Mouse (Mus musculus) thymus, postnatal 0 days (tissue): ENCODE measurements around the gene Asxl2. TPM values are rescaled to one million over a fixed set of nuclear protein-coding genes. Genes with fewer than 3 reads are reported as not detected.
A peak's percentile ranks its signal among the peaks of the same experiment; 100 is the strongest.
"Not testable (repeated sequence)": the region's sequence is repeated elsewhere in the genome, so short reads cannot be mapped to it uniquely, and the experiment has no call there.

ENCODE experiments used
- DNase-seq: peaks from one replicate; pipeline ENCODE4 v3.0.0-alpha.2; 2015; ENCODE audit warnings: low spot score
- polyA plus RNA-seq: library from polyadenylated mRNA; unstranded; fragments of >200 nt; fragmentation: Nextera tagmentation; extraction: Ambion mirVana; gene quantifications from 2 replicates; pipeline ENCODE4 v1.2.1, GENCODE M21; 2015

The Asxl2 gene
- polyA plus RNA-seq, 1 experiment from 2014 or later: 17.6 TPM

DNA sequence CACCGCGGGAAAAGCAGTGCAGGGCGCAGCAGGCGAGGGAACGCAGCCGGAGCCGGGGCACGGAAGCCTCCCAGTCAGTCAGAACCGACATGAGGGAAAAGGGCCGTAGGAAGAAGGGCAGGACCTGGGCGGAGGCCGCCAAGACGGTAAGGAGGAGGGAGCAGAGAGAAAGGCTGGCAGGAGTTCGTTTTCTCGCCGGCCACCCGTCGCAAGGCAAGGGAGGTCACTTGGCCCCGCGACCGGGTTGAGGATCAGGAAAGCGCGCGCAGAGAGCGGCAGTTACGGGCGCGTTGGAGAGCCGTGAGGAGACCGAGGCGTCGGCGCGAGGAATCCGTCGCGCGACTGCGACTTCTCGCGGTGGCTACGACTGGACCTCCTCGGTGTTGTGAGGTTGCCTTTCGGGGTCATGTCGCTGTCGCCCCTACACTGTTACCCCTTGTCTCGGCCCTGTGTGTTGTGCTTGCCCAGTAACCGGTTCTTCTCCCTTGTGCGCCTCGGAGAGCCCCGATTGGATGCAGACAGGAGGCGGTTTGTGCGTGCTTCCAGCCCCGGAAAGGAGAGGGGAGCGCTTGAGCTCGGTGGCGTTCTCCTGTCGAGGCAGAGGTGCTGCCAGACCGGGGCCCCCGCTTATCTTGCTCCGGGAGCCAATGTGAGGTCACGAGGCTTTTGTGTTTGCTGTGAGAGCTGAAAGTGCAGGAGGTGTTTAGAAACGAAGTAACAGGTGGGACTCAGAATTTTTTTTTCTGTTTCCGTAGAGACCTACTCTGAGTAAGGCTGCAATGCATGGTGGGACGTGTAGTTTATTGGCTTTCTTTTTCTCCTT lies 621 bp downstream of the Asxl2 start:
- peak; percentile 81 for DNase-seq

DNA sequence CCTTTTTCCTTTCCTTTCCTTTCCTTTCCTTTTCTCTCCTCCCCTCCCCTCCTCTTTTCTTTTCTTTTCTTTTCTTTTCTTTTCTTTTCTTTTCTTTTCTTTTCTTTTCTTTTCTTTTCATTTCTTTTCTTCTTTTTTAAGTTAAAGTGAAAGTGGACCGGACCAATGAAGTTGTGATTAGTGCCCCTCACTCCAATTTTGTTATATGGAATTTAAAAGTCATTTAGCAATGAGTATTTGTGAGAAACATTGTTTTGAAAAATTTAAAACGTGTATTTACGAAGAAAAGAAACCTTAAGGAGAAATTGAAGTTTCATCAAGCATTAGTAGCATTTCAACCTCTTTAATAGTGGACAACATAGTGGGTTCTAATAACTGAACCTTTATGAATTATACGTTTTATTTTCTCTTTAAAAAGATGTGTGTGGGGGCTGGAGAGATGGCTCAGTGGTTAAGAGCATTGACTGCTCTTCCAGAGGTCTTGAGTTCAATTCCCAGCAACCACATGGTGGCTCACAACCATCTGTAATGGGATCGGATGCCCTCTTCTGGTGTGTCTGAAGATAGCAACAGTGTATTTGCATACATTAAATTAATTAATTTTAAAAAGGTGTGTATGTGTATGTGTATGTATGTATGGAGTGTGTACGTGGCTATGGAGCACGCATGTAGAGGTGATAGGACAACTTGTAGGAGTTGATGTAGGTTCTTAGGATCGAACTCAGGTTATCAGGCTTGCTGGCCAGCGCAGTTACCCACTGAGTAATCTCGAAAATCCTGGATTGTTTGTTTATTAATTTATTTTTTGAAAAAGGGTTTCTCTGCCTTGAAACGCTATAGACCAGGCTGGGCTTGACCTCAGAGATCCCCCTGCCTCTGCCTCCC lies 1.5 kb downstream of the Asxl2 start:
- DNase-seq: no peak

DNA sequence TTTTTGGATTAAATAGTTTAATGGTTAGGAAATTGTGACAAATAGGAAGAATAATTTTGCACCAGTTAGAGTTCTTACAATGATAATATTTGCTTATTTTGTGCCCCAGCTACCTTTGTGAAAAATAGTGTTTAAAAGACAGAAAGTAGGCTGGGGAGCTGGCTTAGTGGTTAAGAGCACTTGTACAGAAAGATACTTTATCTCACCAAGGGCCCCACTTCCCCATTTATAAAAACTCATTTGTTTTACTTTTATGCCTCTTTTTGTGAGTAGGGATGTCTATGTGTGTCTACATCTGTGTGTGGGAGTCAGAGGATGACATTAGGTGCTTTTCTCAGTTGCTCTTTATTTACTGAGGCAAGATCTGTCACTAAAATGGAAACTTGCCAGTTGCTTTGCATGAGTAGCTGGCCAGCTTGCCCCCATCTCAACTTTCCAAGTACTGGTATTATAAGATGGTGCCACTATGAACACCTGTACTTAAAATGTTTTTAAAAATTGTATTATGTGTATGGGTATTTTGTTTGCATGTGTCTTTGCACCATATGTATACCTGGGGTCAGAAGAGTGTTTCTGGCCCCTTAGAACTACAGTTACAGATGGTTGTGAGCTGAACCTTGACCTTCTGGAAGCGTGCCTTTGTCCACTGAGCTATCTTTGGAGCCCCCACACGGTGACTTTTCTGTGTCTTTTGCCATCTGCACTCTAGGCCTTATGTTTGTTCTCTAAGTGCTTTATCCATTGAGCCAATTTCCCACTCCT lies 3.2 kb downstream of the Asxl2 start:
- DNase-seq: no peak

DNA sequence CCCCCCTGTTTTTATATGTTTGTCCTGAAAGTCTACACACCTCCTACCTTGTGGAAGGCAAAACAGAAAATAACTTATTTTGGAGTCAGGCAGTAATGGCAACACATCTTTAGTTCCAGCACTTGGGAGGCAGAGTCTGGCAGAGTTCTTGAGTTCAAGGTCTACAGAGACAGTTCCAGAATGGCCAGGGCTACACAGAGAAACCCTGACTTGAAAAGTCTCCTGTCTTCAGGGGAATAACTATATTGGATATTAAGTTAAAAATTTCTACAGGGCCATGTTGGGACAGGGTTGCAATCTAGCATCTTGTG lies 3.7 kb downstream of the Asxl2 start:
- no peak for DNase-seq

DNA sequence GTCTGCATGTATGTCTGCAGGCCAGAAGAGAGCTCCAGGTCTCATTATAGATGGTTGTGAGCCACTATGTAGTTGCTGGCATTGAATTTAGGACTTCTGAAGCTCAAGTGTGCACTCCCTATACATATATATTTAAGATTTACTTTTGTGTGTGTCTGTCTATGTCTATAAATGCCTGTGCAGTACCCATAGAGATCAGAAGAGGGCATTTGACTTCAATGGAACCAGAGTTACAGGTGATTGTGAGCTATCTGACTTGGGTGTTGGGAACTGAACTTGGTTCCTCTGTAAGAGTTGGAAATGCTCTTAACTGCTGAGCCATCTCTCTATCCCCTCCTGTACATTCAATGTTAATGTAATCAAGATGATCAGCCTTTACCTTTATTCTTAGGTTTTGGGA lies 4.3 kb downstream of the Asxl2 start:
- DNase-seq: no peak

DNA sequence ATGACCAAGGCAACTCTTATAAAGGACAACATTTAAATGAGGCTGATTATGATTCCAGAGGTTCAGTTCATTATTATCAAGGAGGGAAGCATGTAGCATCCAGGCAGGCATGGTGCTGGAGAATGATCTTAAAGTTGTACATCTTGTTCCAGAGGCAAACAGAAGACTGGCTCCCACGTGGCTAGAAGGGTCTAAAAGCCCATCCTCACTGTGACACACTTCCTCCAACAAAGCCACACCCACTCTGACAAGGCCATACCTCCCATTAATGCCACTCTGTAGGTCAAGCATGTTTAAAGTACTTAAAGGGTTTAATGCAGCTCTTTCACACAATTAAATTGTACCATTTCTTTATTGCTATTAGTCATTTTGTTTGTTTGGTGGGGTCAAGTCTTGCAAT lies 7.1 kb downstream of the Asxl2 start:
- DNase-seq: no peak

DNA sequence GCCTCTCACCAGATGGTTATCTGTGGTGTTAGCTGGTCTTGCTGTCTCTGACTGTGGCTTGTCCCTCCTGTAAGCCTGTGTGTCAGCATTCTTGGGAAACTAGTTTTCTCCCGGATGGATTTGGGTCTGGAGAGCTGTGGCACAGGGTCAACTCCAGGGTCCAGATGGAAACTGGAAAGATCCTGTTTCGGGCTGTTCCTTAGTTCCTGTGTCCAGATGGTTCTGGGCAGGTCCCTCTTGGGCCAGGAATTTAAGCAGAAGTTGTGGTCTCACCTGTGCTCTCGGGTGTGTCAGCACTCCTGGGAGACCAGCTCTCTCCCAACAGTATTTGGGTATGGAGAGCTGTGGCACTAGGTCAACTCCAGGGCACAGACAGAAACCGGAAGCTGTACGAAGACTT lies 9.8 kb downstream of the Asxl2 start:
- no peak for DNase-seq

DNA sequence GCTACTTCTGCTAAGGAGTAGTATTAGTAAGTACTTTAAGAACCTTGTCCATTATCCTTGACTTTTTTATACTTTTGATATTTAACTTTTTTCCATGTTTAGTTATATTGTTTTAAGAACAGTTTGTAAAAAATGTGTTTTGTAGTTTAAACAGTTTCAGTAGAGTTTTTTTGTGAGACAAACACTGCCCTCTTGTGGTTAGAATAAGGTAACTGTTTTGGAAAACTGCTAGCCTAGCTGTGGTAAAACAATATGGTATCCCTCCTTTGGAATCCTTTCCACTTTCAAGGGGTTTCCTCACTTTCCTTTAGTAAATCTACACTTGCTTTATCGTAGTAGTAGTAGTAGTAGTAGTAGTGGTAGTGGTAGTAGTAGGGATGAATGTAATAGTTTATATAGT lies 11.2 kb downstream of the Asxl2 start:
- DNase-seq: peak; percentile 45

DNA sequence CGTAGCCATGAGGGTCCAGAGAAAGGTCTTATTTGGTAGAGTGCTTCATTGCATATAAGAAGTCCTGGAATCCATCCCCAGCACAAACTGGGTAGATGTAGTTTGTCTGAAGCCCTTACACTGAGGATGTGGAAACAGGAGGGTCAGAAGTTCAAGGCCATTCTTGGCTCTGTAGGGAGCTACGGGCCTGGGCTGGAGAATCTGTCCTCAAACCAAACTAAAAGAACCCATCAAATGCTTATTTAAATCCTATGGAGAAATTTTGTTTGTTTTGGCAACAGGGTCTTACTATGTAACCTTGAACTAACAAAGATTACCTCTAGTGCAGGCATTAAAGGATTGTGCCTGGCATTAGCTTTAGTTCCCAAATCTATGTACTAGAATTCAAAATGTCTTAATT lies 14.3 kb downstream of the Asxl2 start:
- DNase-seq: no peak

DNA sequence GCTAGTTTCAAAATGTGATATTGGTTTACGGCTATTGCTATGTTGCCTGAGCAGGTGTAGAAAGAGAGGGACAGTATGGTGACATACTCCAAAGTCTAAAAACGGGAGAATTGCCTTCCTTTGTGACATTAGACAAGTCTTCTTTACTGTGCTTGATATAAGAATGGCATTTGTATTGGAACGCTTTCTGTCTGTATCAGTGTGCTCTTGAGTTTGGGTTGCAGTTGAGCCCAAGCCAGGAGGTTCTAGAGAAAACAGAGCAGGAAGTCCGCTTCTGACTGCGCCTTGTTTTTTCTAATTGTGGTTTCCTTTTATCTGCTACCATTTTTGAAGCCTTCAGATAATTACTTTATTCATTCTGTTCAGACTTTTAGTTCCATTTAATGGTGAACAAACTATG lies 14.7 kb downstream of the Asxl2 start:
- DNase-seq: peak; percentile 22

DNA sequence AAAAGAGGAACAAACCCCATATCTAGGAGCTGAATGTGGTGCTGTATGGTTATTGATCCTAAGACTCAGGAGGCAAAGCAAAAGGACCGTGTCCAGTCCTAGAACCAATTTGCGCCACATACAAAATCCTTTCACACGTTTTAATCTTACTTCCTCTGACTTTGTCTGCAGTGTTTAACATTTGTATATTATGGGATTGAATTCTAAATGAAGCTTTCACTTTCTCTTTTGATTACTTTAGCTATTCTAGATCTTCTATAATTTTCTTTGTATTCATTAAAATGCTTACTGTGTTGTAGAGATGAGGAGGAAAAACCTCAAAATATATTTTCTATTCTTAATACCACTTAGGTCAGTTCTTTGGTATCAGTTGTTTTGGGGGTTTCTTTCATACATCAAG lies 26.9 kb downstream of the Asxl2 start:
- DNase-seq: no peak

DNA sequence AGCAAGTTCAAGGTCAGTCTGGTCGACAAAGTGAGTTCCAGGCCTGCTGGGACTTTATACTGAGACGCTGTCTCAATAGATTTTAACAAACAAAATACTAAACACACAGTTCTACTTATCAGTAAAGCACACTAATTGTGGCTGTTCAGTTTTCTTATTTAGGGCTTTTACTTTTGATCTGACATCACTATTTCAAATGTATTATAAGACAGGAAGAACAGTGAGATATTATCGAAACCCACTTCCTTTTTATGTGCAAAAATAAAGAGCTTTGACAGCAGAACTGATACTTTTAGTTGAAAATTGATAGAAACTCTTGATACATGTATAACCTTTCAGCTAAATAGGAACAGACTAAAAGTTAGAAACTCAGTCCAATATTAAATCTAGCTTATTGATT lies 36.4 kb downstream of the Asxl2 start:
- DNase-seq: no peak

DNA sequence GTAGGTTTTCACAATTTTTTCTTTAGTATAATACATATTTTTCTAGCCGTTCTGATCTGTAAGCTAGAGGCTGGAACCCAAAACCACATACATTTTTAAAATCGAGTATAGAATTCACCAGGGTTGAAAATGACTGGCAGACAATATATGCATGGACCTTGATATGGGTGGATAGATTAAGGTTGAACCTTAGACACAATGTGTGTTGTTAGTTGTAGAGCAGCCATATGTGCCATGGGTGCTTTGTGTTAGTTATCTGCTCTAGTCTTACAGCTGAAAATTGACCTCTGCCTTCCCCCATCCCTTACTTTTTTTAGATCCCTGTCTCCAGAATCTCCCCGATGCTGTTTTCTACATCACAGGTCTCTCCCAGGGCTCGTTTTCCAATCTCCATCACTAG lies 73.0 kb downstream of the Asxl2 start:
- no peak for DNase-seq

DNA sequence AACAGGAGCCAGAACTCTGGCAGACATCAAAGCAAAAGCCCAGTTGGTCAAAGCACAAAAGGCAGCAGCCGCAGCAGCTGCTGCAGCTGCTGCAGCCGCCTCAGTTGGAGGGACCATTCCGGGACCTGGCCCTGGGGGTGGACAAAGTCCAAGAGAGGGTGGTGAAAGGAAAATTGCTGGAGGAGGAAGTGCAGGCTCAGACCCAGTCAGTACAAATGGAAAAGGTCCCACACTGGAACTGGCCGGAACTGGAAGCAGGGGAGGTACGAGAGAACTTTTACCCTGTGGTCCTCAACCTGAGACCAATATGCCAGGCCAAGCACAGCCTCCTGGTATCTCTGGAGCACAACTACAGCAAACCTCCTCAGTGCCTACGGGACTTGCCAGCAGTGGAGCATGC lies 73.4 kb downstream of the Asxl2 start:
- DNase-seq: no peak

DNA sequence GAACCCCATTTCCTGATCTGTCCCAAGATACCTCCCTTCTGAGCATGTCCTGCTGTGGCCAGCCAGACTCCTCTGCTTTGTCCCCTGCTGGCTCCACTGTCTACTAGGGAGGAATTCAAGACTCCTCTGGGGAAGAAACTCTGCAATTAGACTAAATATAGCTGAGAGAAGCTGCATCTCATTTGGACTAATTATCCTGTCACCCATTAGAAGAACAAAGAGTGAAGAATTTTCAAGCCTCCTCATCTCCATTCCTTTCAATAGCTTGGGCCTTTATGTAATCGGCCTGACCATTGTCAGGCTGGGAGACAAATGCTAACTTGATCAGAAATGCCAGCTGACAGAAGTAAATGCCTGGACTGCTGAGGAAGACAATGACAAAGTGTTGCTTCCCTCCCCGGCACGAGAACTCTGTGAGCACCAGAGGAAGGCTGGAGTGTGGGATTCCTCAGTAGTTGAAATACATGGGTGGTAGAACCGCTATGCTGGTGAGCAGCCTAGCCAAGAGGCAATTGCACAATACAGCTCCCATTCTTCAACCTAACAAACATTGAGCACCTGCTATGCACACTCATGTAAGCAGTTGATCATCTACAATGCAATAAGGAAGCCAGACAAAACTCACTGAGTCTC lies 92.1 kb downstream of the Asxl2 start:
- DNase-seq: no peak

DNA sequence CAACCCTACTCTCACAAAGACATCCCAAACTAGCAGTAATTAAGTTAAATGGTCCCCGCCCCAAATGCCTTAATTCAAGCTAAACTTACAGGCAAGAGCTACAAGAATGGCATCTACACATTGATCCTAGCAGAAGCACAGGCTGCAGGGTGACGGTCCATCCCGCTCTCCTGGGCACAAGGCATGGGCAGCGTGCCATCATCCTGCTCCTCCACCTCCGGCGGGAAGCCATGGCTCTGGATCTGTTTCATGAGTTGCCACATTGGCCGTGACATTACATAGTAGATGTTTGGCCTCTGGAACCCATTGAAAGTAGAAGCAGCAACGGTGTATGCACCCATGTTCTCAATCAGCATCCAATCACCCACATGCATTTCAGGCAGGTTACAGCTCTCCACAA lies 95.1 kb downstream of the Asxl2 start:
- not testable (repeated sequence) for DNase-seq

DNA sequence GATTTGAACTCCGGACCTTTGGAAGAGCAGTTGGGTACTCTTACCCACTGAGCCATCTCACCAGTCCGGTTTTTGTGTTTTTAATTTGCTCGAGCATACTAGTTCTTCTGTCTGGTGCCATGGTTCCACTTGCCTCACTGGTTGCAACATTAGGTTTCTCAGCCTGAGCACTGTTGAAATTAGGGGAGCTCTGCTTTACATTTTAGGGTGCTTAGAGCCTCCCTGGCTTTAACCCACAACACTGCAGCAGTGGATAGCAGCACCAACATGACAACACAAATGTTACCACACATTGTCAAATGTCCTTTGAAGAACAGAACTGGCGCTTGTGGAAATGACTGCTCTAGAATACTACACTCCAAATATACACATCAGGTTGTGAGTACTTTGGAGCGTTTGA lies 98.9 kb downstream of the Asxl2 start:
- DNase-seq: no peak

DNA sequence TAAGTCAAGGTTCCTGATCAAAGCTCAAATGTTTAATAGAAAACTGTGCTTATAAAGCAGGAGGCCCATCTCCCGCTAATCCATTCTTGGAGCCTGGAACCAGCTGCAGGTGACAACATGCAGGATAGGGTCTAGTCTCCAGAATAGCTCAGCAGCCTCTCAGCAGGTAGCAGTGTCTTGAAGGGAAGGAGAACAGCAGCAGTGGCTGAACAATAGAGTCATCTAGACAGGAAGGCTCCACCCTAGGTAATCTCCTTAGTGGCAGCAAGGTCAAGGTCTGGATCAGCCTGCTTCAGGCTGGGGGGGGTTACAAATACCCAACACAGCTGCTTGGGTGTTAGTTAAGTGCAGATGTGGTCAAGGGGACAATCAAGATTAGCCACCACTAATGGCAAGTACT lies 108.8 kb downstream of the Asxl2 start:
- not testable (repeated sequence) for DNase-seq

DNA sequence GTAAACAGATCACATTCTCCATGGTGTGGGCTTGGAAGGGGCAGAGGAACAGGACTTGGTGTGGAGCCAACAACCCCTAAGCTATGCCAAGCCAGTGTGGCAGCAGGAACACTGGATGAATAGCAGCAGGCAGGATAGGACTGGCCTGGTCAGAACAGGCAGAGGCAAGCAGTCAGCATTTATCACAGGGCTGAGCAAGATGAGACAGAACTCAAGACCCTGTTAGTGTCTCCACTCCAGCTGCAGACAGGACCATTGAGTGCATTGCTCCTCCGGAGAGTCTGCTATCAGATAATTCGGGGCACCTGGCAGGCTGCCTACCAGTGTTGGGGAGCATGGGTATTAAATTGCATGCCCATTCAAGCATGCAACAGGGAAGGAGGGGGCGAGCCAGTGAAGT lies 111.0 kb downstream of the Asxl2 start:
- no peak for DNase-seq

DNA sequence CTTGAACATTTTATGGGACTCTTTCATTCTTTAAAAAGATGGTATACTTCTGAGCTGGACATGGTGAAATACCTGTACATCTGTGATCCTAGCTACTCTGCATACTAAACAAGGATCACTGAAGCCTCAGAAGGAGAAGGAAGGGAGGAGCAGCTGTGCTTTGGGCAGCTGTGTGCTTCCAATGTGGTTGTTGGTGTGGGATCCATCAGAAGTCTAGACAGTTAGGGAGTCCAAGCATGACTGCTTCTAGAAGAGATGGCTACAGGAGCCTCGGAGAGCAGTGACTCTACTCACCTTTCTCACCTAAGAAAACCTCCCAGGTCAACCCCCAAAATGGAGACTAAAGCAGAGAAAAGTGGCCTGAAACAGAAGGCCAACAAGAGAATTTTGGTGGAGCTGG lies 111.4 kb downstream of the Asxl2 start:
- DNase-seq: no peak

DNA sequence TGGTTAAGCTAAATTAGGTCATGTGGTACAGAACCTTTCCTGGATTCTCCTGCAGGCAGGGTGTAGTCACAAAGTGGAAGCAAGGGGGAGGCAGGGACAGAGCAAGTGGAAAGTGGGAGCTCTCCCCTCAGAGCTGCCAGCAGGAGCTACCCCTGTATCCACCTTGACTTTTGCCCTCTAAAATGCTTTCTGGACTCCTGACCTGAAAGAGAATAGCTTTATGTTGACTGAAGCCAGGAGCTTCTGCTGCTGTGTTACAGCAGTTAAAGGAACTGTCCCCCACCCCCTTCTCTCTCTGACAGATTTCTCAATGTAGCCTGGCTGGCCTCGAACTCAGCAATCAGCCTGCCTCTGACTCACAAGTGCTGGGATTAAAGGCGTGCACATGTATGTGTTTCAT lies 112.9 kb downstream of the Asxl2 start:
- no peak for DNase-seq

DNA sequence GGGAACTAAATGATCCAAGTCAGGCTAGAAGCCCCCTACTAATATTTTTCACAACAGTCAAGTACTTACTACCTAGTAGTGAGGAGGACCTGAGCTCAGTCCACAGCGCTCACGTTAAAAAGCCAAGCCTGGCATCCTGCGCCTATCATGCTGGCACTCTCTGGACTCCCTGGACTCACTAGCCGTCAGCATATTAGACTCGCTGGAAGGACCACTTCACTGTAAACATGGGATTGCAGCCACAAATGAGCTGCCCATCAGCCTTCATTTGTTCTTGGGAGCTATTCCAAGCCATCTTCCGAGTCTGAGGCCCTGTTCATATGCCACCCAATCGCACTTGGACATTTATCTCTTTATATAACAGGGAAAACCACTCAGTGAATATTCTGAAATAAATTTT lies 114.2 kb downstream of the Asxl2 start:
- DNase-seq: no peak
